Mouse (Mus musculus) right cerebral cortex, postnatal 14 days (tissue): ENCODE data around the gene Smarcad1.

Source experiments
- DNase-seq: peaks from one replicate; pipeline ENCODE4 v3.0.0; 2022

The Smarcad1 gene

DNA sequence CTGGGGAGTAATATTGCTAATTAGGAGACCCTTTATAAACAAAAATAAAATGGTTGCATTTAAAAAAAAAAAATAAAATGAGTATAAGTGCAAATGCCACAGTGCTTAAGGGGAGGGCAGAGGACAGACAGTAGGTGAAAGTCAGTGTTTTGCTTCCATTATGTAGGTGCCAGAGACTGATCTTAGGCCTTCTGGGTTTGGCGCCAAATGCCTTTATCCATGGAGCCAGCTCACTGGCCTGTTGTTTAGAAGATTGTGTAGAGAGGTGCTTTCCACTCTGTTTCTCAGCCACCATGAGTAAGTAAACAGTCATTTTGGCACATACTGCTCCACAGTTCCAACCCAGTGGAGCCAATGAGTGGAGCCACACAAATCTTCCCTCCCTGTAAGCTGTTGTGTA lies 75.2 kb downstream of the Smarcad1 start:
- no peak for DNase-seq

DNA sequence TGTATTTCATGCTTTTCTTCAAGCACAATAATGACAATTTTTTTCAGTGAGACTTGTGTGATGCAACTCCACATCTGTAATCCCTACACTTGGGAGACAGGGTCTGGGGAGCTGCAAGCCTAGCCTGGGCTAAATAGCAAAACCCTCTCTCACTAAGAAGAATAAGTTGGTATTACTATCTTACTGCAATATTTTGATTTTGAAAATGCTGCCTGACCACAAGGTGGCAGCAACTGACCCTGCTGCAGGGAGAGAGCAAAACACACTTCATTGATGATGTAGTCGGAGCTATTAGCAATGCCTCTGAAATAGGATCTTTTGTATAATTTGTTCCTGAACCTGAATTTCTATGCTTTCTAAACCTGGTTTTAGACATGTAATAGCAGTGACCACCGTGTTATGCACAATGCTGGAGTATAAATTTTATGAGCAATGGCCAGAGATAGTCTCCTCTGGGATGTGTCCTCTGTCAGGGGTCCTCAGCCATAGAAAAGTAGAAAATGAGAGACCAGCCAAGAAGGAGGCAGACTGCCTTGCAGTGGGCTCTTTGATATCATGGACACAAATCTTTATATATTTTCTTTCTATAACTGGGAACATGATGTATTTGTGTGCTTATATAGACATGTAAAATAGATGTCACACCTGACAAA lies 83.8 kb downstream of the Smarcad1 start:
- DNase-seq, result peak; percentile 60

DNA sequence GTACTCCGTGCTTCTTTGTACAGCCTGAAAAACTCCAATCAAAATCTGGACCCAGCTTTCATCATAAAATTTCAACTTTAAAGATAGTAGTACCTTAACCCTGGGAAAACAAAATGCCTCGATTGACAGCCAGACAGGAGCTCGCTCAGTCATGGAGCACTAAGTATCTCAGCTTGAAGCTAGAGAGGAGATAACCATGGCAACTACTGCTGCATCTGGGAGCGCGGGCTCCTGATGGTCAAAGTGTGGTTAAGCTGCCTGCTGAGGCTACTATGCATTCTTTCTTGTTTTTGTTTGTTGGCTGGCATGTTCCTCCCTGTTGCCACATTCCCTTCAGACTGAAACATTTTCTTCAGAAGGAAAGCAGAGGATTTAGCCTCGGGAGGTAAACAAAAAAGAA lies 90.0 kb downstream of the Smarcad1 start:
- DNase-seq, result no peak

DNA sequence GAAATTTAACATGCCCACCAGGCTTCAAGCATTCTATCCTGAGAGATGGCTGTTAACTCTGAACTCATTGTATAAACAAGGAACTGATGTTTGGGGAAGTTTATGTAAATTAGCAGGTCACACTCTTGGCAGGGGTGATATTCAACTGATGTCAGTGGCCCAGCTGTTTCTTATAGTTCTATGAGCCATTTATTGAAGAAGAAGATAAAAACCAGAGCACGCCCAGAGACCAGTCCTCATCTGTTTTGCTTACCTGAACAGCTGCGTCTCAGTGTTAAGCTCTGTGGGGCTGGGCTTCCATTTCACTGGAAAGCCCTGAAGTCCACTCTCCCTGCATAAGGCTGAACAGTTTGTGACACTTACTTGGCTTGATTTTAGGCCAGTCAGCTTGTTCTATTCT lies 95.4 kb downstream of the Smarcad1 start:
- no peak for DNase-seq

DNA sequence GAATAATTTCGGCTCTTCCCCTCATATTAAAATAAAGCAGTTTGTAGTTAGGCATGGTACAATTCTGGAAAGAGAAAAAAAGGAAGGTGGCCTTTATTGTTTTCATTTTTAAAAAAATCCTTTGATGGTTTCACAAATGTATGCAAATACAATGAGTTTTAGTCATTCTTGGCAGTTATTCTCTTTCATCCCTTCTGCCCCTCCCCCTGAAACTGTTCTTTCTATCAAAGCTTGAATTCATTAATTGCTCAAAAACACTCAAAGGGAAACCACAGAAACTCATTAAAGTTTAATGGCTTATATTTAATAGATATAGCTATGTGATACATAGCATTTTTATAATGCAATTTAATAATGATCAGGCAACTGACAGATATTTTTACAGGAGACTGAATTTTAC lies 95.9 kb downstream of the Smarcad1 start:
- DNase-seq, result no peak

DNA sequence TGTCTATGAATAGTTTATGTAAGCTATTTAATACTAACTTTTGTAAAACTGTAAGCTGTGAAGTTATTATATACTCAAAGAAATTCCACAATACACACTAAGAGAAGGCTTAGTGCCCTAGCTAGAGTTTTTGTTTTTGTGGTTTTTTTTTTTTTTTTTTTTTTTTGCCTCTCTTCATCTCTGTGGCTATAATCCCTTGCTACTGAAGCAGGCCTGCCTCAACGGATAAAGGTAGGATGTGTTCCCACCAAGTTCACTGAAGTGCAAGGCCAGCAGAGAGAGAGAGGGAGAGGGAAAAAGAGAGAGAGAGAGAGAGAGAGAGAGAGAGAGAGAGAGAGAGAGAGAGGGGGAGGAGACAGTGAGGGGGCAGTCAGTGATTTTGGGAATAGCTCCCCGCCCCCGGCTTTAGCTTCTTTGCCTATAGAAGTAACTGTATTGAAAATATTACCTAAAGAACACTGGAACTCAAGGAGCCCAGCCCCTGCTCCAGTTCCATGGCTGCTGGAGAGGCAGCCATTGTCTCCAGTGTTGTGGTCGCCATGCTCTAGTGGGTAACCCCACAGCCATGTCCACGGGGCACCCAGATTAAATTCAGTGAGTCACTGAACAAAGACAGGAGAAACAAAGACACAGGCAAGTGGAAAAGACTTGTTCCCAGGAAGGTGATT lies 97.8 kb downstream of the Smarcad1 start:
- no peak for DNase-seq

DNA sequence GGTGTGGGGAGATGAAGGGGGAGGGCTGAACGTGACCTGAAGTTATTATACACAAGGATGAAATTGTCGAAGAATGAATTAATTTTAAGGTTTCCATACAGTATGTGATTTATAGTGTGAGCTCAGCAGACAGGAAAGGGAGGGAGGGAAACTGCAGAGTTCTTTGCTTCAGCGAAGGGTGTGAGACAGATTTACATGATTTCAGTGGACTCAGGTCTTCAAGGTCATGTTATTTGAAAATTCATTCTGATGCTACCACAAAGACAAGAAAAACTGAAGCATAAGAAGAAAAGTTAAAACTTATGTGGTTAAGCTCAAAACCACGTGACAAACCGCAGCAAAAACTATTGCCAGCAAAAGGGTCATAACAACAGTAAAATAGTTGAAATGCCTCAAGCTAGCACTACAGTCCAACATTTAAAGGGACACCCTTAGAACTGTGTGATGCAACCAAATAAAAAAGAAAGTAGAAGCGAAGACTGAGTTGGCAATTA lies 98.4 kb downstream of the Smarcad1 start:
- no peak for DNase-seq

DNA sequence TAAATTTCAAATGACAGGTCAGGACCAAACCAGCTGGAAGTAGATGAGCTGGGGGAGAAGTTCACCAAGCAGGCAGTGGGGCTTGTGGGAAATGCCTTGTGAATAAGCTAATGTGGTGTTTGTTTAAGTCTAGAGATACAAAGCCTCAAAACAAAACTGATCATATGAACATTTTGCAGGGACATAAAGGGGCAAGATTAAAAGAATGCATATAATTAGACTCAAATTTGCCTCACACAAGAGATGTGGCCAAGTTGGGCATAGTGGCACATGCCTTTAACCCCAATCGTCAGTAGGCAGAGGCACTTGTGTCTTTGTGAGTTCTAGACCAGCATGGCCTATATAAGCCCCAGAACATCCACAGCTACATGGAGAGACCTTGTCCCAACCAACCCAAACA lies 99.9 kb downstream of the Smarcad1 start:
- no peak for DNase-seq

DNA sequence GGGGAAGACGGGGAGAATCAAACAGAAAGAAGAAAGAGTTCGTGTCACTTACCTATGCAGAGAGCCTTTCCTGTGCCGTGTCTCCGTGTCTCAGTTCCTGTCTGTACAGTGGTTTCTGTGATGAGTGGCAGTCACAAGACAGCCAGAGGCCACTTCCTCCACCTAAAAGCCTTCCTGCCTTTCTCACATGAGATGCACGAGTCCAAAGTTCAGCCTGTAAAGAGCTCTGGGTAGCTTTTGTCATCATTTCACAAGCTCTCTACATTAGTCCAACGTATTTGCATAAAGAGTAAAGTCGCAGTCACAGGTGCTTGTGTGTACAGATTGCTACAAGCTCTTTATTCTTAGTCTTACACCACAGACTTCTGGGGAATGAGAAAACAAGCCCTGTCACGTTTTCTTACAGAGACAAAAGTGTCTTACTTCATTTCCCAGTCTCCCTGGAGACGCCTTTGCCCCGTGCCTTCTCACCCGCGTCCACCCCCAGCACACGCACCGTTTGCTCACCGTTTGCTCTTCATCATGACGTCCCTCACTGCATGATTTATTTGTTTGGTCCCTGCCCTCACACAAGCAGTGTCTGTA lies 102.3 kb downstream of the Smarcad1 start, which contains the start of gene Hpgds:
Hpgds (minus strand) TSS at position 288 of the 585 bp plus-strand sequence.
- DNase-seq, result no peak

DNA sequence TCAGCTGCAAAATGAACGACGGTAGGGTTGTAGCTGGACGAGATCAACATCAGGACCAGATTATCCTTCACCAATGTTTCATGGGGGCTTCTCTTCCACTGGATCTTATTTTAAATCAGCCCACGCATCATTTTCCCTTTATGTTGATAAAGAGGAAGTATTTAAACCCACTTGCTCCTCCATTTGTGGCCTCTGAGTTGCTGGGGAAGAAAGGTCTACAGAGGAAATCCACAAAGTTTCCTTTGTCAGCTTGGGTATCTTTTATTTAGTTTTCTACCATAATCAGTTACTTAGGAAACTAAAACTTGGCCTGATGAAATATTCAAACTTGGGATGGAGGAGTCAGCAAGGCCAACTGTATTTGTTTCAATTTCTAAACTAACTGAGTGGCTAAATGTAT lies 104.0 kb downstream of the Smarcad1 start:
- DNase-seq, result no peak

DNA sequence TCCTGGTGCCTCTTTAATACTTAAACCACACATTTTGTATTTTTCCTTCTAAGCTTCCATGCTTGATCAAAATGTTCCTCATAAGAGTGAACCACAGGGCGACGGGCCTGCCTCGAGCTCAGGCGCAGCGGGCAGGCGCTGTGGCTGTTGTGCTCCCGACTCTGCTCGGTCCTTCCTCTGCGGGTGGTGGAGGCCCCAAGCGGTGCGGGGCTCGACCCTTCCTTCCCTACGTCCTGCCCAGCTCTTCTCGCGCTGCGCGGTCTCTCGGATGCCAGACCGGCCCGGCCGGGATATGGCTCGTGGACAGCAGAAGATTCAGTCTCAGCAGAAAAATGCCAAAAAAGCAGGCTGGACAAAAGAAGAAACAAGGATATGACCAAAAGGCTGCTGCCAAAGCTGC lies 108.3 kb downstream of the Smarcad1 start:
- no peak for DNase-seq

DNA sequence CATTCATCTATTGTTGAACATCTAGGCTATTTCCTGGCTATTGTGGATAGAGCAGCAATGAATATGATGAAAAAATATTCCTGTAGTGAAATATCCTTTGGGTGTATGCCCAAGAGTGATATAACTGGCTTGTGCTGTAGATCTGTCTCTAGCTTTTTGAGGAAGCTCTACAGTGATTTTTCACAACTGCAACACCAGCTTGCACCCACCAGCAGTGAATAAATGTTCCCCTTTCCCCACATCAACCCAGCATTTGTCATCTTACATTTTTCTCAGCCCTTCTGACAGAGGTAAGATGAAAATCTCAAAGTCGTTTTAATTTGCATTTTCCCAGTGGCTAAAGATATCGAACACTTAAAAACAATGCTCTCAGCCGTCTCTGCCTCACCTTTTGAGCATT lies 111.2 kb downstream of the Smarcad1 start:
- no peak for DNase-seq

DNA sequence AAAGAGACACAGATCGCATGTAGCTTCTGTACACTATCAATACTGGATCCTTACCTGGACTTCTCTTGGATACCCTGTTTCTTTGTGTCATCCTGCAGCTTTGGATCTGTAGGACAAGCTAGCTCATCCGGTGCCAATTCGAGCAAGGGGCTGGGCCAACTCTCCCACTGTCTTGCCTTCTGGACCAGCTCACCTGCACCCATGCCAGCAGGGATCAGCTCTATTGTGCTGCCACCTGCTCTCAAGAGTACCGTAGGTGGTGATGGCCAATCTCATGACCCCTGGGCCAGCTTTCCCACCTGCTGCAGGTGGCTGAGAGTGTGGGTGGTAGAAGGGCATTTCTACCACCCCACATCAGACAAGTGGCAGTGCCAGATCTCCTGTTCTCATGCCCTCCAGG lies 114.7 kb downstream of the Smarcad1 start:
- DNase-seq, result no peak

DNA sequence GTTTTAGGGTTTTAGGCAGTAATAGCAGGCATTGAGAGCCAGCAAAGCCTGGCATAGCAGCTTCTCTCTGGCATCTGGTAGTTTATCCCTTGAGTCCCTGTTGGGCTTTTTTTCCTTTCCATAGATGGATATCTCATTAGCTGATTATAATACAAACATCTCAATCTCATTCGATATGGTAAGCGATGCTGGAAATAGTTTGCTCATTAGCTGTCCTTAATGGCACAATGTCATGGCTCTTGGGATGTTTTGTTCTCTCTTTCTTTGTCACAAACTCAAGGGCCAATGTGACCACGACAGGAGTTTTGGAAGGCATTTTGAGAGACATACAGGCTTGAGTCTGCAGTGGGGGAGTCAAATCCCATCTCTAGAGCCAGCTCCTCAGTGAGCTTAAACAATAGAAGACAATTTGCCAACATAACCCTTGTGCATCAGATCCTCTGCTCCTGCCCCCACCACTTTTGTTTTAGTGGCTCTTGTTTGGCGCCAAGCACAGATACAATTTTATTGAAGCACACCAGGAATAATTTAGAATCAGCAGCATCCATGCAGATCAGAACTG lies 117.1 kb downstream of the Smarcad1 start:
- DNase-seq, result no peak

DNA sequence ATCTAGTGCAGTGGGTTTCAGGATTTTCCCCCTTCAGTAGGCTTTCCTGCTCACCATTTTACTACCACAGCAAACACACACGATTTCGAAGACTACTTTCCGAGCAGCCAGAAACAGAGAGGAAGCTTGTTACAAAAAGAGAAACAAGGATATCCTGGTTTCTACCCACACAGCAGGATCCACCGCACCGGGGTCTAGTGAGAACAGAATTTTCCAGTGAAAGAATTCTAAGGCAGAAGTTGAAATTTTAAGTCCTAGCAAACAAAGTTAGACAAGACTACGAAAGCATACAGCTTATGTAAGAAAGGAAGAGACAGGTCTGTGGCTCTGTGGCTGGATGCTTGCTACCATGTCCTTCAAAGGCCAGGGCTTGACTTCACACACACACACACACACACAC lies 121.8 kb downstream of the Smarcad1 start:
- no peak for DNase-seq

DNA sequence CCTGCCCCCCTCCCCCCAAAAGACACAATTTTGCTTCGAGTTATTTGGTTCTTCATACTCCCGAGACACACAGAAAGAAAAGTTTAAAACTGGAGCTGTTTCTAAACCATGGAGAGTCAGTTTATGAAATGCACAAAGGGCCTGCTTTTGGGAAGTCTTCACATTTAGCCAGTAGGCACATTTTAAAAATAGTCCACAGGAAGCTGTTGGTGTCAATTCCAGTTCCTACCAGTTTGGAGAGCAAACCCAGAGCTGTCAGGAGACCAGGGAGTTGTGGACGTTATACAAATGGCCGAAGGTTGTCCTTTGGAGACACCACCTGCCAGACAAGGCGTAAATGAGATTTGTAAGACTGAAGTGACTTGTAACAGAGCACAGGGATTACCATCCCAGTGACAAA lies 122.6 kb downstream of the Smarcad1 start:
- no peak for DNase-seq
